Mouse (Mus musculus) kidney, adult 2 months (tissue): ENCODE data around the gene Rad51b.

Experiments
- CTCF ChIP-seq: fragments of 200-500 bp; conservative IDR thresholded peaks from 2 replicates; pipeline ENCODE4 v1.5.1; 2011; ENCODE audit warnings: low read depth, mild to moderate bottlenecking, control low read depth, low read length, moderate library complexity, mixed read lengths; ENCODE audit not compliant: insufficient read depth, insufficient read length
- POLR2A ChIP-seq: fragments of 200-500 bp; IDR thresholded peaks from one replicate; pipeline ENCODE4 v1.6.1; 2011; ENCODE audit warnings: low read depth, low read length, control low read depth

GRCm38 (mm10) chr12:79254975-79255374 is 42.1 kb upstream of the Rad51b start:
- TF ChIP-seq CTCF (no peak), POLR2A (no peak)
